Mouse (Mus musculus) spleen, postnatal 0 days (tissue): Measurements from ENCODE around the gene Inf2. TPM values are rescaled to one million over a fixed set of nuclear protein-coding genes. Genes with fewer than 3 reads are reported as not detected.

ENCODE experiments used
- polyA plus RNA-seq: library from polyadenylated mRNA; unstranded; fragments of >200 nt; fragmentation: Nextera tagmentation; extraction: Ambion mirVana; gene quantifications from 2 replicates; pipeline ENCODE4 v1.2.1, GENCODE M21; 2015

Inf2 gene
- polyA plus RNA-seq, result 4.6 and 5.2 TPM in 2 replicates

GRCm38 (mm10) chr12:112588426-112589256 lies at the start of gene Inf2:
Inf2 (plus strand) TSS chr12:112588784.

GRCm38 (mm10) chr12:112619686-112620353 lies 31.2 kb downstream of the Inf2 start, which contains the start of gene Adssl1:
Adssl1 (plus strand) TSS chr12:112620045.

GRCm38 (mm10) chr12:112644180-112644854 lies 55.7 kb downstream of the Inf2 start, which contains the start of gene Siva1:
Siva1 (plus strand) TSS chr12:112644679.

Other genes with a start within 250 kb of the Inf2 start
- gene A530016L24Rik, start 99.3 kb upstream of the Inf2 start, polyA plus RNA-seq, result 0.19 TPM in 1 of 2 replicates, not detected in the other
- gene Tmem179, start 72.0 kb upstream of the Inf2 start, polyA plus RNA-seq, result 0.07 TPM in 1 of 2 replicates, not detected in the other
- 16.2 and 20.9 TPM in 2 replicates for gene Adssl1, start 31.3 kb downstream of the Inf2 start, polyA plus RNA-seq
- 169 and 179 TPM in 2 replicates for gene Siva1, start 55.9 kb downstream of the Inf2 start, polyA plus RNA-seq
- gene Akt1, start 86.1 kb downstream of the Inf2 start, polyA plus RNA-seq, result 38.2 and 46.3 TPM in 2 replicates
- 2.5 and 3.3 TPM in 2 replicates for gene Zbtb42, start 90.0 kb downstream of the Inf2 start, polyA plus RNA-seq
- gene Cep170b, start 131.7 kb downstream of the Inf2 start, polyA plus RNA-seq, result 2.0 and 2.6 TPM in 2 replicates
- gene Pld4, start 171.9 kb downstream of the Inf2 start, polyA plus RNA-seq, result 26.8 and 42.1 TPM in 2 replicates
- 1.5 and 1.7 TPM in 2 replicates for gene Ahnak2, start 213.9 kb downstream of the Inf2 start, polyA plus RNA-seq
- 1.4 and 1.8 TPM in 2 replicates for gene Clba1, start 220.2 kb downstream of the Inf2 start, polyA plus RNA-seq
- gene Cdca4, start 240.6 kb downstream of the Inf2 start, polyA plus RNA-seq, result 77.8 and 82.7 TPM in 2 replicates